Mouse (Mus musculus): ENCODE data around the gene Slc26a10.
"Not testable (repeated sequence)": the region's sequence is repeated elsewhere in the genome, so short reads cannot be mapped to it uniquely, and the experiment has no call there.

The Slc26a10 gene

GRCm38 (mm10) chr10:127164631-127165353 is 15.7 kb downstream of the Slc26a10 start, which contains the start of gene B4galnt1:
Gene B4galnt1 (plus strand): TSS chr10:127165225.
- intact Hi-C loops (cut with DNase I): no loop called here

- intact Hi-C loops (cut with DNase I): no loop called here
Observed at GRCm38 (mm10) chr10:127164190-127164589, 16.3 kb downstream of the Slc26a10 start.

GRCm38 (mm10) chr10:127162771-127163261 is 17.6 kb downstream of the Slc26a10 start:
- intact Hi-C loops (cut with DNase I): not testable (repeated sequence)

DNA sequence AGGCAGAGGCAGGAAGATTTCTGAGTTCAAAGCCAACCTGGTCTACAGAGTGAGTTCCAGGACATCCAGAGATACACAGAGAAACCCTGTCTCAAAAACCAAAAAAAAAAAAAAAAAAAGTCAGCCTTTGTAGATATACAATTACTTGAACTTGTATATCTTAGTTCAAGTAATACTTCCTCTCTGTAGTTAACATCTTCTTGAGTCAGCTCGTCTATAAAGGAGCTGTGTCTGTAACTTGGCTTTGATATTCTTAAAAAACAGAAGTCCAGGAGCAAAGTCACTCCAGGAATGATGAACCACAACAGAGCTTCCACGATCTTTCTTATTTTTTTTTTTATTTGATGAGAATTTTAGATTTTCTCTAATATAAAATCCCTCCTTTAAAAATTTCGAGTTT is 19.7 kb downstream of the Slc26a10 start:
- intact Hi-C loops (cut with DNase I): no loop called here

DNA sequence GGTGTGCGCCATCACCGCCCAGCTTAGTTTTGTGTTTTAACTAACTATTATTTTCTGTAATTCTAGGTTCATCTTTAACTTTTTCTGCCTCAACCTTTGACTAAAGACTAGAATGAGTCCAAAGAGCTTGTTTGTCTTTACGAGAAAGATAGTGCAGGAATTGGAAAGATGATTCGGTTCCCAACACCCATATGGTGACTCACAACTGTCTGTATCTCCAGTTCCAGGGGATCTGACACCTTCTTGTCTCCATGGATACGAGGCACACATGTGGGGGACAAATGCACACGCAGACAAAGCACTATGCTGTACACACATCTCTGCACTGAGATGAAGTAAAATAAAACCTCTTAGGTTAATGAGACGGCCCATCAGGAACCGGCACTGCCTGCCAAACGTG is 20.4 kb downstream of the Slc26a10 start:
- intact Hi-C loops (cut with DNase I): no loop called here

GRCm38 (mm10) chr10:127158471-127158870 is 22.0 kb downstream of the Slc26a10 start:
- intact Hi-C loops (cut with DNase I): no loop called here

- intact Hi-C loops (cut with DNase I): no loop called here
Observed at GRCm38 (mm10) chr10:127156511-127156910, 23.9 kb downstream of the Slc26a10 start.

GRCm38 (mm10) chr10:127156089-127156488 is 24.4 kb downstream of the Slc26a10 start:
- intact Hi-C loops (cut with DNase I): no loop called here

GRCm38 (mm10) chr10:127154652-127155051 is 25.8 kb downstream of the Slc26a10 start:
- intact Hi-C loops (cut with DNase I): no loop called here

DNA sequence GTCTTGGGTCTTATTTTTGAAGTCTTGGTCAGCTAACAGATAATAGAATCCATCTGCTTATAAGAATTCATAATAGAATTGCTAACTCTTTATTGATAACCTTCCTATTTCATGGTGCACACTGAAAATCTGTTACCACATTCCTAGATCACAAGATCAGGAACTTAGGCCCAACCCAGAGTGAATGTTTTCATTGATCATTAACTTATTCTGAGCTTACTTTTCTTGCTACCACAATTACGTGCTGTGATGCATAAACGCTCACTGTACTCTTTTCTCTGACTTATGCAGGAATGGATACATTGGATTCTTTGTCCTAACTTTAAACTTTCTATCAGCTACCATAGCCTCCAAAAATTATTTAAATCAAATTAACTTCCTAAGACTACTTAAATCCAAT is 26.2 kb downstream of the Slc26a10 start:
- intact Hi-C loops (cut with DNase I): no loop called here

GRCm38 (mm10) chr10:127153323-127153722 is 27.1 kb downstream of the Slc26a10 start:
- intact Hi-C loops (cut with DNase I): no loop called here

DNA sequence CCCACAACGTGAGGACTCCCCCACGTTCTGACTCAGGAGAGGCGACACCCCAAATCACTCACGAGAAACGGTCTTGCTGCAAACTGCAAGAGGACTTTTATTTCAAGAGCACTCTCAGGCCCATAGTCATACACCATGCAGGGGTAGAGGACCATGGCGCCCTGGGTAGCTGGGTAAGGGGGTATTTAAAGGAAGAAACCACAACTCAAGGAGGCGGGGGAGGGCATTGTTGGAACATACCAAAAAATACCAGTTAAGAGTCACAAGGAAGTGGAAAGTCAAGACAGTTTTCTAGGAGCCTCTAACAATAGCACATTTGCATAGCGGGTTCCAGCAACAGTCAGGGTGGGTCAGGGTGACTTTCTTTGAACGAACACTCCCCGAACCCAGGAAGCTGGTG is 27.9 kb downstream of the Slc26a10 start:
- intact Hi-C loops (cut with DNase I): not testable (repeated sequence)

GRCm38 (mm10) chr10:127151233-127151632 is 29.2 kb downstream of the Slc26a10 start:
- intact Hi-C loops (cut with DNase I): not testable (repeated sequence)

- intact Hi-C loops (cut with DNase I): no loop called here
Observed at GRCm38 (mm10) chr10:127150471-127150872, 30.0 kb downstream of the Slc26a10 start.

DNA sequence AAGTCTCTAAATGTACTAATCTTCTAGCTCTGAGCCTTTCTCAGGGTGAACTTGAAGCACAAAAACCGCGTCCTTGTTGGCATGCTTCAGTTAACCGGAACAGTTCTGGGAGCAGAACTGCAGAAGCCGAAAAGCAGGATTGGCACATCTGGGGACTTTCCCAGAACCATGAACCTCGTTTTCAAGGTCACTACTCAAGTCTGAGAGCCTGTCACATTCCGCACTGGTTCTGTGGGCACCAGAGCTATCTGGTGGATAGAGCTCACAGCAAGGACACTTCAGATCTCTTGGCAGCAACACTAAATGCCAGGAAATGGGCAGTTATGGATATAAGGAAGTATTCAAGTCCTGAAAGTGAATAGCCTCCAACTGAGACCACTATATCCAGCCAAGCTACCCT is 33.3 kb downstream of the Slc26a10 start:
- intact Hi-C loops (cut with DNase I): no loop called here

GRCm38 (mm10) chr10:127145303-127145702 is 35.1 kb downstream of the Slc26a10 start:
- intact Hi-C loops (cut with DNase I): no loop called here

DNA sequence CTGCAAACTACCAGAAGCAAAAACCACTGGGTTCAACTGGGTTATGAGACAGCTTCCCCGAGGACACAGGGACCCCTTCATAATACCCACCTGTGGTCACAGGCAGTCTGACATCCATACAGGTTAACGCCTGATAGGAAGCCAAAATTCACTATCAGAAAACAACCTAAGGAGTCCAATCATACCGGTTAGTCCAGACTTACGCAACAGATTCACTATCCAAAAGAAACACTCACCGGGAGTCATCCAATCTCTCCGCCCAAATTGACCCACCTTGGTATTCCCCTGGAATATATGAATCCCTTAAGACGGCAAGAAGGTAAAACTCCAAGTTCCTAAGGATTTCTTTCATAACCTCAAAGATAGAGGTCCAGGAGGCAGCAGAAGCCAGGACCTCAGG is 35.9 kb downstream of the Slc26a10 start:
- intact Hi-C loops (cut with DNase I): no loop called here

- intact Hi-C loops (cut with DNase I): no loop called here
Observed at GRCm38 (mm10) chr10:127143228-127143627, 37.2 kb downstream of the Slc26a10 start.

- intact Hi-C loops (cut with DNase I): no loop called here
Observed at GRCm38 (mm10) chr10:127141500-127141899, 38.9 kb downstream of the Slc26a10 start.

GRCm38 (mm10) chr10:127140971-127141370 is 39.5 kb downstream of the Slc26a10 start:
- intact Hi-C loops (cut with DNase I): no loop called here

DNA sequence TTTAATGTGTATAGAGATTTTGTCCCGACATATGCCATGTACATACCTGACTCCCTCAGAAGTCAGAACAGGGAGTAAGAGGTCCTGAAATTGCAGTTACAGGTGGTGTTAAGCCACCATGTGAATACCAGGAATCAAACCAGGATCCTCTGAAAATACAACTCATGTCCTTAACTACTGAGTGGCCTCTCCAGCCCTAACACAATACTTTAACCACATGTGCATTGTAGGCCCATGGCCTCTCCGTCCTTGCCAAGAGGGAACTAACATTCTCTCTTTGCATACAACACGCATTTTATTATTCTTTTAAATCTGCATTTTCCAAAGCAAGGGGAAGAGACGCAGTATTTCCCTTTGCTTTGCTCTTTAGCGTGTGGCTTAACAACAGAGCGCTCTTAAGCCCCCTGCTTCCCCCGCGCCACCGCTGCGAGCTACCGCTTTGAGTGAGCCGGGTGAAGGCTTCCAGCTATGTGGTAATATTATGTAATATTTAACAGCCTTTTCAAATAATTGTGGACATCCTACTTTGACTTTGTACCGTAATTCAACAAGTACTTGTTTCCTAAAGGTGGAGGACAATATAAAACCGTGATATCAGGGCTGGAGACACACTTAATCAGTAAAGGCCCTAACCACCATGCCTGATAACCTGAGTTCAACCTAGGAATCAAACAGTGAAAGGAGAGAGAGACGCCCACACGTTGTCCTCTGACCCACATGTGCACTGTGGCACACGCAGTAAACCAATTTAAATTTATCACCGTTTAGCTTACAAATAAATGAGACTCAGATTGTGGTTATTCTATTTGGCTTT is 41.9 kb downstream of the Slc26a10 start:
- intact Hi-C loops (cut with DNase I): no loop called here

GRCm38 (mm10) chr10:127137896-127138295 is 42.5 kb downstream of the Slc26a10 start:
- intact Hi-C loops (cut with DNase I): no loop called here

Data from adrenal gland (tissue).